Mouse (Mus musculus): ENCODE results near the gene Antxr2. TPM values are rescaled to one million over a fixed set of nuclear protein-coding genes. Genes with fewer than 3 reads are reported as not detected.

Antxr2 gene
- polyA plus RNA-seq, 1 experiment from 2014 or later, result 4.2 TPM

DNA sequence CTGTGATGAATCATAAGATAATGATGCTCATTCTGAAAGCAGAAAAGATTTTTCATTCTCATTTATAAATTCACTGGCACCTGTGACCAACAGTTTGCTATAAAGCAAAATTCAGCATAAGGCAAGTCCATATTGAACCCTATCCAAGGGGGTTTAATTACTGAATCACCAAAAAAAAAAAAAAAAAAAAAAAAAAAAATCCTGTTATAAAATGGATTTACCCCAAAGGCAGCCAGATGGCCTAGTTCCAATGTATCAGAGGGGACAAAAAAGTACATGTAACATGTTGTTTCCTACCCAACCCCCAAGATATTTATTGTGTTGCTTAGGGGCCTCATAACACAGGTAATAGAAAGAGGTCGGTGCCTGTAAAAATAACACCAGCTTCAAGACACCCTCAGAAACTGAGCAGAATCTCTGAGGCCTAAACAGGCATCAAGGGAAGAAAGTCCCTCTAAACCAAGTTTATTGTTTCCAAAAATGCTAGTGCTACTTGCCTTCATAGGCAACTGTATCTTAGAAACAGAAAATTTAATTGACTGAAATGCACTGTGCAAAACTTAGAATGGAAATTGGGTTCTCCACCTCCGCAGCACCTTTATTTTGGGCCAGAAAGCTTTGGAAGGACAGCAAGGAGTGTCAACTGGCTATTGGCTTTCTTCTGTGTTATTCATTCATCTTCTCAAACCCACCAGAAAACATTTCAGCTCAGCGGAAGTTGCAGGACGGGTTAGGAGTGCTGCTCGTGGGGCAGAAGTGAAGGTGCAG, 178.7 kb downstream of the Antxr2 start:
- H3K27ac ChIP-seq, result no peak overlapping the region
- no peak overlapping the region for H3K4me2 ChIP-seq
- no peaks in the 10 kb centered on the region for H3K9me3 ChIP-seq (replicated peaks)
- H3K9ac ChIP-seq, result no peak overlapping the region
- H3K27me3 ChIP-seq, result no peaks in the 10 kb centered on the region
- 79% methylated on average over 5 of the region's 5 CpGs for WGBS (ENCODE audit: insufficient replicate concordance)
- DNase-seq (no peak), ATAC-seq (ENCODE audit: low read depth) (no peak)
- no peaks in the 10 kb centered on the region for H3K4me1 ChIP-seq (replicated peaks)
- H3K4me3 ChIP-seq (replicated peaks), result no peak overlapping the region
- no peaks in the 10 kb centered on the region for H3K36me3 ChIP-seq

DNA sequence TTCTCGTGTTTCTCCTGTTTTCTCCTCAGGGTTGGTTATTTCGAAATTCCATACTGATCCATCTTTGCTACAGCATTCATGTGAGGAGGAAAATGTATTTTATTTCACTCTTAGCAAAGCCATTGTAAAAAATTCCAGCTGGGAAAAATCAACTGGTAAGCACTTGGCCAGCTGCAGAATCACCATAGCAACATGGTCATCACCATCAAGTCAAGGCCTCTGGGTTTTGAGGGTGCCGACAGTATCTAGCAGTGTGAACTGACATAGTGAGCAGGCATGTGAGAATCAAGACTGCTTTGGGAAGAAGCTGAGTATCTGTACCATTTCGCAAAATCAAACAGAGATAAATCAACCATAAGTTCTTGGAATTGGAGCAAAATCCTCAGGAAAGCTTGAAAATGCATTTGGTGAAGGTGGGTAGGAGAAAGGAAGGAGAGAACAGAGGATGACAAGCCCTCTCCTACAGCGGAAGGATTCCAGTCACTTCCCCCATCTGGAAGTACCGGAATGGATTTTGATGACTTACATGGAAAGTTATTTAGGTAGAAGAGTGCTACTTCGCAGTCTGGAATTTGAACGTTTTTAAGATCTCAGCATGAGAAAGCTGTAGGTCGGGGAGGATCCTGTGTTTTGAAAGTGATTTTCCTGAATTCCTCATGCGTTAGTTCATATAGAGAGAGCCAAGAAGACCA, 183.5 kb downstream of the Antxr2 start:
- no peak overlapping the region for H3K9ac ChIP-seq
- H3K27ac ChIP-seq, result no peak overlapping the region
- no peak overlapping the region for H3K4me2 ChIP-seq
- ATAC-seq (ENCODE audit: low read depth), result no peak
- 66% methylated on average over 10 of the region's 10 CpGs for WGBS (ENCODE audit: insufficient replicate concordance)
- no peaks in the 10 kb centered on the region for H3K4me1 ChIP-seq (replicated peaks)
- DNase-seq, result no peak
- H3K9me3 ChIP-seq (replicated peaks), result no peaks in the 10 kb centered on the region
- H3K4me3 ChIP-seq (replicated peaks), result no peak overlapping the region
- H3K27me3 ChIP-seq, result no peaks in the 10 kb centered on the region
- H3K36me3 ChIP-seq, result no peaks in the 10 kb centered on the region

DNA sequence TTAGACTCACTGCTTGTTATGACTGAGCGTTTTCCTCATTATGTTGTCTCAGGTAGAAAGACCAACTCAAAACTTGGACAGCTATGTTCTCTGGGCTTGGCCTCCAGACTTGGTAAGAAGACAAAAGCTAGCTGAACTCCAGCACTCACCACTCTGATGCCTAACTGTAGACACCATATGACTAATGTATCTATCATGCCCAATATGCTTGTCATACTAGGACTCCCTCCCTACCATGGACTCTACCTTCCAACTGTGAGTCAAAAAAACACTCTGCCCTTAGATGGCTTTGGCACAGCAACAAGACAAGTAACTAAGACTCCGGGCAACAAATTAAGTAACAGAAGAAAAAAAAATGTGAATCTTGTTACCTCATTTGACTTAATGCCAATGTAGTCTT, 184.3 kb downstream of the Antxr2 start:
- H3K4me3 ChIP-seq (replicated peaks), result no peak overlapping the region

DNA sequence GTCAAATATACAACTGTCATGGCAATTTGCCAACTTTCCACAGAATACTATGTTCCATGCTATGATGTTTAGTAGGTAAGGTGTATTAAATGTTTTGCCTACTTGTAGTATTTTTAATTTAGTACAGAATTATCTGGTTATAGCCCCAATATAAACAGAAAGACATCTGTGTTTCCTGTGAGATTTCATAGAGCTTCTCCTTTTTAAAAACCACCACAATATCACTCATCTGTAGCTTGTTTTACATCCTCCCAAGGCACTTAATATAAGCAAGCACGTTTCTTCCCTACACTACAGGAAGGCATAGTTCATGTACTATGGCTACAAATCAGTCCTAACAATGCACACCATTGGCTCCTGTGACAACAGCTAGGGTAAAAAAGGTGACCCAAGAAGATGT, 188.8 kb downstream of the Antxr2 start:
- Histone ChIP-seq H3K4me2 (no peak overlapping the region), H3K9ac (no peak overlapping the region), H3K36me3 (no peaks in the 10 kb centered on the region), H3K27me3 (no peaks in the 10 kb centered on the region), H3K9me3 (replicated peaks) (no peaks in the 10 kb centered on the region), H3K4me1 (replicated peaks) (no peaks in the 10 kb centered on the region), H3K4me3 (replicated peaks) (no peak overlapping the region), H3K27ac (no peak overlapping the region)
- ATAC-seq (ENCODE audit: low read depth), result no peak
- DNase-seq, result no peak
- WGBS (ENCODE audit: insufficient replicate concordance), result 16% methylated on average over 1 of the region's 1 CpGs

More for the DNA sequence above, 184.3 kb downstream of the Antxr2 start:
- Histone ChIP-seq H3K27me3 (no peaks in the 10 kb centered on the region), H3K9ac (no peak overlapping the region), H3K9me3 (replicated peaks) (no peaks in the 10 kb centered on the region), H3K36me3 (no peaks in the 10 kb centered on the region), H3K4me2 (no peak overlapping the region), H3K27ac (no peak overlapping the region), H3K4me1 (replicated peaks) (no peaks in the 10 kb centered on the region)
- ATAC-seq (ENCODE audit: low read depth), result no peak
- WGBS (ENCODE audit: insufficient replicate concordance), result 71% methylated on average over 2 of the region's 2 CpGs
- DNase-seq, result no peak

DNA sequence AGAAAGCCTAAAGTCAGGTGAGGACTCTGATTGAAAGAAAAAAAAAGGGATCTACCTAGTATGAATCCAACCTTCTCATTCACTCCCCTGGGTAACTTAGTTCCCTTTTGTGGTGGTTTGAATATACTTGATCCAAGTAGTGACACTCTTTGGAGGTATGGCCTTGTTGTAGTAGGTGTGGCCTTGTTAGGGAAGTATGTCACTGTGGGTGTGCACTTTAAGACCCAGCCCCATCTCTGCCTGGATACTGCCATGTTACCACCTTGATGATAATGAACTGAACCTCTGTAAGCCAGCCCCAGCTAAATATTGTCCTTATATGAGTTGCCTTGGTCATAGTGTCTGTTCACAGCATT, 190.9 kb downstream of the Antxr2 start:
- Histone ChIP-seq H3K9ac (no peak overlapping the region), H3K4me3 (replicated peaks) (no peak overlapping the region), H3K27me3 (no peaks in the 10 kb centered on the region), H3K4me1 (replicated peaks) (no peaks in the 10 kb centered on the region), H3K4me2 (no peak overlapping the region), H3K9me3 (replicated peaks) (no peaks in the 10 kb centered on the region), H3K27ac (no peak overlapping the region), H3K36me3 (no peaks in the 10 kb centered on the region)
- DNase-seq (no peak), ATAC-seq (ENCODE audit: low read depth) (no peak)

DNA sequence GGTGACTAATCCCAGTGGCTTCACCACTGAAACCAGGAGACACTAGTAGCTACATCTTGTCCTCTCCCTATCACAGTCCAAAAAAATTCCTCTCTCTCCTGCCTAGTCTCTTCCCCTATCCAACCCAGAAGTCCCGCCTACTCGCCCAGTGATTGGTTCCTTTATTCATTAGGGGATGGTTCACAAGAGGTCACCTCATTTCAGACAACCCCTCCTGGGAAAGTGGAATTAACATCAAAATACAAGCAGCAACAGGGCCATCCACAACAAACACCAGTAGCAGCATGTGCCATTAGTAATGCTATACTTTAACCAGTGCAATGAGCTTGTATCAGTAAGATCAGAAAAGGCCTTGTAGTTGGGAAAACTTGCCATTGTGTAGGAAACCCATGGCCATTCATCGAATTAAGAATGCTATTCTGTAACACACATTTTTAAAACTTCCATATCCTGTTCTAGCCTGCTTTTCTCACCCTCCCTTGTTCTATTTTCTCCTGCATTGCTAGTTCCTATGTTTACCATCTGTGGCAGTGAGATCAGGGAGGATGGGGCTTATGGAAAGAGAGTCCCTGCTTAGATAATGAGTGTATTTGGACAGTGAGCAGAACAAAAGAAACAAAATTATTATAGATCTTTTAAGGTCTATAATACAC, 191.4 kb downstream of the Antxr2 start:
- Histone ChIP-seq H3K9me3 (replicated peaks) (no peaks in the 10 kb centered on the region), H3K9ac (no peak overlapping the region), H3K27ac (no peak overlapping the region), H3K36me3 (no peaks in the 10 kb centered on the region), H3K4me3 (replicated peaks) (no peak overlapping the region), H3K27me3 (no peaks in the 10 kb centered on the region), H3K4me2 (no peak overlapping the region), H3K4me1 (replicated peaks) (no peaks in the 10 kb centered on the region)
- 63% methylated on average over 3 of the region's 3 CpGs for WGBS (ENCODE audit: insufficient replicate concordance)
- DNase-seq, result no peak
- ATAC-seq (ENCODE audit: low read depth), result no peak

DNA sequence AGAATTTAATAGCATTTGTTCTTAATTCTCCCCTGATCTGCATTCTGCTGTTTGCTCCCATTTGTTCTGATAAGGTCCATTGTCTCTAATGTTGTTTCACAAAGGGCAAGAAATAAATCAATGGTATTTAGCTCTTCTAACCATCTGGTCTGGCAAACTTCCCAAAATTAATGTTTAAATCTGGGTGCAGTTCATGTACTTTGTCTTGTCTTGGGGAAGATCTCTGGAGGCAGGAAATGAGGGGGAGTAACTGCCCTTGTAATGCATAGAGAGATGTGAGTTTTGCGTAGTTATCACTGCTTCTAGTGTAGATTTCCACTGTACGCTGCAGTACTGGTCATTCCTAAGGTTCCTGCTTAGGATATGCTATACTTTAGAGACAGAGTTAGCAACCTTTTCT, 193.5 kb downstream of the Antxr2 start:
- Histone ChIP-seq H3K4me1 (replicated peaks) (no peaks in the 10 kb centered on the region), H3K27me3 (no peaks in the 10 kb centered on the region), H3K9me3 (replicated peaks) (no peaks in the 10 kb centered on the region), H3K4me2 (no peak overlapping the region), H3K9ac (no peak overlapping the region), H3K36me3 (no peaks in the 10 kb centered on the region), H3K27ac (no peak overlapping the region), H3K4me3 (replicated peaks) (no peak overlapping the region)
- ATAC-seq (ENCODE audit: low read depth) (no peak), DNase-seq (no peak)
- WGBS (ENCODE audit: insufficient replicate concordance), result 62% methylated on average over 2 of the region's 2 CpGs

DNA sequence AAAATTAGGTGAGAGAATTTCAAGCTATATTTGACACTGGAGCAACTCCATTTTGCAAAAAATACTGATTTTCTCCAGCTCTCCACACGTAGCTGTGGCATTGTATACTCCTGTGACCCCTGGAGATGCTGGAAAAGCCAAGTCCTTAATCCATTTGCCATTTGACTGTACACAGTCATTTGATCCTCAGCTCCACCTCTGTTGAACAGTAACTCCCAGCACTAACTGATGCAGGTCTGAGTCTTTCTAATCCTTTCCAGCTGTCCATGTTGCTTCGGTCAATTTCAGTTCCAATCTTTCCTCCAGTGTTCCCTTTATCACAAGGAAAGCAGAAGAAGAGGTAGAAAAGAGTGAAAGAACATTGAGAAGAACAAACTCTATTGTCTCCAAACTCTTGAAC, 195.4 kb downstream of the Antxr2 start:
- ATAC-seq (ENCODE audit: low read depth), result no peak
- H3K27me3 ChIP-seq, result no peaks in the 10 kb centered on the region
- H3K4me3 ChIP-seq (replicated peaks), result no peak overlapping the region
- H3K4me2 ChIP-seq, result no peak overlapping the region
- 58% methylated on average over 2 of the region's 2 CpGs for WGBS (ENCODE audit: insufficient replicate concordance)
- DNase-seq, result no peak
- H3K9me3 ChIP-seq (replicated peaks), result no peaks in the 10 kb centered on the region
- H3K36me3 ChIP-seq, result no peaks in the 10 kb centered on the region
- no peak overlapping the region for H3K9ac ChIP-seq
- H3K4me1 ChIP-seq (replicated peaks), result no peaks in the 10 kb centered on the region
- no peak overlapping the region for H3K27ac ChIP-seq

DNA sequence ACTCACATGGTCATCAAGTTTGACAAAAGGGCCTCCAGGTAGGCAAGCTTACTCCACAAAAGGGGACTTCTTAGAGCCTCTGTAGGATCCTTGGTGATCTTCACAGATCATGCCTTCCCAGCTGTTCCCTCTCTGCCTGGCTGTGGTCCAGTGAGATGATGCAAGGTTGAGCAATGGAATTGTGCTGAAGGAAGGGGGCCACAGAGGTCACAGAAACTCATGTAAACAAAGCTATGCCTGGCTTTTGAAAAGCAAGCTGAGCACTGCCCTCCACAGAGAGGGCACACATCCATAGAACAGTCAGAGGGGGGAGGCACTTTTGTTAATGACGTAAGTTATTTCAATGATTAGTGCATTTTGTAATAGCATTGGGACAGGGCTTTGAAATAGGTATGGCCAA, 196.1 kb downstream of the Antxr2 start:
- Histone ChIP-seq H3K9ac (no peak overlapping the region), H3K36me3 (no peaks in the 10 kb centered on the region), H3K4me2 (no peak overlapping the region), H3K9me3 (replicated peaks) (no peaks in the 10 kb centered on the region), H3K27me3 (no peaks in the 10 kb centered on the region), H3K4me3 (replicated peaks) (no peak overlapping the region), H3K4me1 (replicated peaks) (no peaks in the 10 kb centered on the region), H3K27ac (no peak overlapping the region)
- ATAC-seq (ENCODE audit: low read depth) (peak; percentile 82), DNase-seq (no peak)
- WGBS (ENCODE audit: insufficient replicate concordance), result 62% methylated on average over 1 of the region's 1 CpGs

Other genes with a start within 250 kb of the Antxr2 start
- gene Prdm8, start 136.2 kb upstream of the Antxr2 start, polyA plus RNA-seq (2015; fragmentation: Nextera tagmentation; extraction: Ambion mirVana), result not detected in 2 replicates
- 0.15 and 0.23 TPM in 2 replicates for gene Fgf5, start 223.1 kb upstream of the Antxr2 start, polyA plus RNA-seq (2015; fragmentation: Nextera tagmentation; extraction: Ambion mirVana)